Mouse (Mus musculus) olfactory bulb, adult 2 months (tissue): ENCODE data around the gene Tbc1d1.

ENCODE experiments used
- CTCF ChIP-seq: fragments of 200-500 bp; IDR thresholded peaks from 2 replicates; pipeline ENCODE4 v1.5.1; 2012; ENCODE audit warnings: low read depth, mild to moderate bottlenecking, low read length, moderate library complexity; ENCODE audit not compliant: insufficient read depth
- POLR2A ChIP-seq: fragments of 200-500 bp; IDR thresholded peaks from 2 replicates; pipeline ENCODE4 v1.6.1; 2012; ENCODE audit warnings: mild to moderate bottlenecking, low read depth, low read length, moderate library complexity; ENCODE audit not compliant: insufficient read depth

- TF ChIP-seq POLR2A (no peak), CTCF (no peak)
These were observed 192.7 kb downstream of the Tbc1d1 start for GRCm38 (mm10) chr5:64348780-64349179.
